Mouse (Mus musculus) macrophage (primary cell): ENCODE data around the gene Alyref. TPM values are rescaled to one million over a fixed set of nuclear protein-coding genes. Genes with fewer than 3 reads are reported as not detected.

Source experiments
- polyA plus RNA-seq: library from polyadenylated mRNA; stranded (reverse); fragments of 250-400 nt; gene quantifications from 3 replicates; pipeline ENCODE4 v1.2.4, GENCODE M21; 2018; ENCODE audit warnings: inconsistent platforms

Alyref gene
- polyA plus RNA-seq, 1 experiment from 2014 or later = 41.5 TPM

Other genes starting within 250 kb of the Alyref start
- gene Actg1, start 249.8 kb downstream of the Alyref start, polyA plus RNA-seq = 1,569 to 2,966 TPM (median 1,773 TPM) in 3 replicates
- gene Fscn2, start 236.8 kb downstream of the Alyref start, polyA plus RNA-seq = not detected in 3 replicates
- gene Faap100, start 219.6 kb downstream of the Alyref start, polyA plus RNA-seq = 3.8 to 8.1 TPM (median 6.3 TPM) in 3 replicates
- 38.6 to 47.8 TPM (median 45.8 TPM) in 3 replicates for gene Nploc4, start 160.7 kb downstream of the Alyref start, polyA plus RNA-seq
- gene Tspan10, start 155.7 kb downstream of the Alyref start, polyA plus RNA-seq = 0.54 to 2.3 TPM (median 1.5 TPM) in 3 replicates
- 0.32 TPM in 1 of 3 replicates, not detected in the others for gene Pde6g, start 144.9 kb downstream of the Alyref start, polyA plus RNA-seq
- gene Oxld1, start 140.3 kb downstream of the Alyref start, polyA plus RNA-seq = 2.6 to 10.4 TPM (median 6.3 TPM) in 3 replicates
- 11.7 to 12.7 TPM (median 11.8 TPM) in 3 replicates for gene Ccdc137, start 140.2 kb downstream of the Alyref start, polyA plus RNA-seq
- 11.8 to 16.5 TPM (median 14.2 TPM) in 3 replicates for gene Arl16, start 130.8 kb downstream of the Alyref start, polyA plus RNA-seq
- gene Mrpl12, start 113.8 kb downstream of the Alyref start, polyA plus RNA-seq = 28.2 to 81.1 TPM (median 37.6 TPM) in 3 replicates
- gene Slc25a10, start 106.5 kb downstream of the Alyref start, polyA plus RNA-seq = 29.6 to 61.7 TPM (median 44.6 TPM) in 3 replicates
- gene Gcgr, start 67.7 kb downstream of the Alyref start, polyA plus RNA-seq = 0.09 TPM in 1 of 3 replicates, not detected in the others
- 36.9 to 60.9 TPM (median 57.7 TPM) in 3 replicates for gene Mcrip1, start 48.6 kb downstream of the Alyref start, polyA plus RNA-seq
- gene Ppp1r27, start 47.2 kb downstream of the Alyref start, polyA plus RNA-seq = not detected in 3 replicates
- gene P4hb, start 25.1 kb downstream of the Alyref start, polyA plus RNA-seq = 294 to 442 TPM (median 388 TPM) in 3 replicates
- 662 to 966 TPM (median 875 TPM) in 3 replicates for gene Arhgdia, start 16.7 kb downstream of the Alyref start, polyA plus RNA-seq
- 40.4 to 78.6 TPM (median 76.2 TPM) in 3 replicates for gene Anapc11, start 56 bp upstream of the Alyref start, polyA plus RNA-seq
- gene Npb, start 10.1 kb upstream of the Alyref start, polyA plus RNA-seq = not detected in 3 replicates
- 23.8 to 69.4 TPM (median 36.2 TPM) in 3 replicates for gene Pcyt2, start 19.6 kb upstream of the Alyref start, polyA plus RNA-seq
- gene Sirt7, start 26.9 kb upstream of the Alyref start, polyA plus RNA-seq = 37.3 to 77.5 TPM (median 50.4 TPM) in 3 replicates
- gene Mafg, start 35.2 kb upstream of the Alyref start, polyA plus RNA-seq = 18.1 to 68.2 TPM (median 39.6 TPM) in 3 replicates
- not detected in 3 replicates for gene Pycr1, start 45.4 kb upstream of the Alyref start, polyA plus RNA-seq
- not detected in 3 replicates for gene Myadml2, start 49.8 kb upstream of the Alyref start, polyA plus RNA-seq
- not detected in 3 replicates for gene Notum, start 62.8 kb upstream of the Alyref start, polyA plus RNA-seq
- 21.6 to 38.8 TPM (median 34.8 TPM) in 3 replicates for gene Aspscr1, start 74.6 kb upstream of the Alyref start, polyA plus RNA-seq
- 70.5 to 93.2 TPM (median 84.4 TPM) in 3 replicates for gene Cenpx, start 115.4 kb upstream of the Alyref start, polyA plus RNA-seq
- 8.8 to 16.3 TPM (median 8.9 TPM) in 3 replicates for gene Lrrc45, start 115.6 kb upstream of the Alyref start, polyA plus RNA-seq
- gene Rac3, start 123.1 kb upstream of the Alyref start, polyA plus RNA-seq = 5.4 to 14.4 TPM (median 7.5 TPM) in 3 replicates
- 50.0 to 96.7 TPM (median 78.2 TPM) in 3 replicates for gene Dcxr, start 128.9 kb upstream of the Alyref start, polyA plus RNA-seq
- 26.0 to 63.7 TPM (median 28.8 TPM) in 3 replicates for gene Cbr2, start 133.7 kb upstream of the Alyref start, polyA plus RNA-seq
- gene Hmga1b, start 164.4 kb upstream of the Alyref start, polyA plus RNA-seq = 3.8 to 12.6 TPM (median 5.1 TPM) in 3 replicates
- 12.9 to 16.2 TPM (median 15.6 TPM) in 3 replicates for gene Rfng, start 185.8 kb upstream of the Alyref start, polyA plus RNA-seq
- gene Gps1, start 185.9 kb upstream of the Alyref start, polyA plus RNA-seq = 31.8 to 85.4 TPM (median 49.9 TPM) in 3 replicates
- gene Dus1l, start 198.0 kb upstream of the Alyref start, polyA plus RNA-seq = 17.1 to 33.6 TPM (median 26.6 TPM) in 3 replicates
- gene Fasn, start 226.2 kb upstream of the Alyref start, polyA plus RNA-seq = 20.8 to 45.3 TPM (median 23.6 TPM) in 3 replicates